Mouse (Mus musculus) liver, adult 10 weeks (tissue): ENCODE data around the gene Fkbp14. TPM values are rescaled to one million over a fixed set of nuclear protein-coding genes. Genes with fewer than 3 reads are reported as not detected.

ENCODE experiments used
- polyA plus RNA-seq: library from polyadenylated mRNA; stranded (reverse); fragments of 350-450 nt; fragmentation: Illumina TruSeq; extraction: RNeasy Lipid Tissue Mini Kit (QIAGEN cat#74804); gene quantifications from one replicate; pipeline ENCODE4 v1.2.3, GENCODE M21; 2014; ENCODE audit warnings: low read depth, low replicate concordance

The Fkbp14 gene
- 9.3 TPM for polyA plus RNA-seq

DNA sequence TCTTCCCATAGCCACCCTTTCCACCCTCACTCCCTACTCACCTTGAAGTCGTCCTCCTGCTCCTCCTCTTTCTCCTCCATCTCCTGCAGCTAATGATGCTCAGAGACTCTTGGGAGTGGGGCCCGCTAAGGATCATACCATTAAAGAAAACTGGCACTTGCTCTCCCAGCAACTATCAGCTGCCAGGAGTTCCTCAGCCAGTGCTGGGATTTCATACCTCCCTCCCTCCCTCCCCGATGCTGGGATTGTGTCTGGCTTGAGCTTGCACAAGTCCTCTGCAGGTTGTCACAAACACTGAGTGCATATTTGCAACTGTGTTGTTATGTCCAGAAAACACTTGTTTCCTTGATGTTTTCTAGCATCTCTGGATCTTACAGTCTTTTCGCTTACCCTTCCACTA lies at the start of gene Fkbp14:
Gene Fkbp14 (minus strand): TSS at position 101 of the 400 bp plus-strand sequence.

DNA sequence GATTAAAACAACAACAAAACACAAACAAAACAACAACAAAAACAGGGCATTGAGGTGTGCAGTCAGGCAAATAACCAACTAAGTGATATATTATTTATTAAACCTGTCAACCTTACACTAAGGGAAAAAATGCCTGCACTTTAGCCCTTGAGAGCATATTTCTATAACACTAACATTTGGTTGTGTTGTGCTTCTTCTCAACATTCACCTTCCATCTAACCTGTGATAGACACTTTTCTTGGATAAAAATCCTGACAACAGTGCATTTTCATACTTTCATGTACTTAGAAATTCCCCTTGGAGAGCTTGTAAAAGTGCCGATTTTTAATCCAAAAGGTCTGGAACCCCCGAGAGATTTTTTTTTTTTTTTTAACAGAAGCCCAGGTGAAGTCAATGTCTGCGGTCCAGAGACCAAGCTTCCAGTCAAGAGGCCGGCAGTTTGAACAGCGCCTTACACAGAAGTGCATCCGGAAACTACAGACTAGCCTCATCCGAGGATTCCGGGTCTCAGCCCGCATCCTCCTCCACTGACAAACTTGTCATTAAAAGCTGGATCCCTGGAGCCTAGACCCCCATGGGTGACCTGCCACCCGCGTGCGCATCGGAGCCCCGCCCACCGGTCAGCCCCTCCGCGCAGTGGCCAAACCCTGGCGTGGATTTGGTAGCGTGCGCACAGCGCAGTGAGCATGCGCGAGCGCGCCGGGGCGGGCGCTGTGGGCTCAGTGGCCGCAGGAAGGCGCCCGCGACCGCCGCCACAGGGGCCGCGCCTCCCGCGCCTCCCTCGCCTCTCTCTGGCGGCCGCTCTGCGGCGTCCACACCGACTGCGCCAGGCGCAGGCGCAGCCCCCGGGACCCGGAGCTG lies 2.4 kb downstream of the Fkbp14 start, which contains the start of gene Plekha8:
Gene Plekha8 (plus strand): TSS at position 643 of the 861 bp plus-strand sequence.

DNA sequence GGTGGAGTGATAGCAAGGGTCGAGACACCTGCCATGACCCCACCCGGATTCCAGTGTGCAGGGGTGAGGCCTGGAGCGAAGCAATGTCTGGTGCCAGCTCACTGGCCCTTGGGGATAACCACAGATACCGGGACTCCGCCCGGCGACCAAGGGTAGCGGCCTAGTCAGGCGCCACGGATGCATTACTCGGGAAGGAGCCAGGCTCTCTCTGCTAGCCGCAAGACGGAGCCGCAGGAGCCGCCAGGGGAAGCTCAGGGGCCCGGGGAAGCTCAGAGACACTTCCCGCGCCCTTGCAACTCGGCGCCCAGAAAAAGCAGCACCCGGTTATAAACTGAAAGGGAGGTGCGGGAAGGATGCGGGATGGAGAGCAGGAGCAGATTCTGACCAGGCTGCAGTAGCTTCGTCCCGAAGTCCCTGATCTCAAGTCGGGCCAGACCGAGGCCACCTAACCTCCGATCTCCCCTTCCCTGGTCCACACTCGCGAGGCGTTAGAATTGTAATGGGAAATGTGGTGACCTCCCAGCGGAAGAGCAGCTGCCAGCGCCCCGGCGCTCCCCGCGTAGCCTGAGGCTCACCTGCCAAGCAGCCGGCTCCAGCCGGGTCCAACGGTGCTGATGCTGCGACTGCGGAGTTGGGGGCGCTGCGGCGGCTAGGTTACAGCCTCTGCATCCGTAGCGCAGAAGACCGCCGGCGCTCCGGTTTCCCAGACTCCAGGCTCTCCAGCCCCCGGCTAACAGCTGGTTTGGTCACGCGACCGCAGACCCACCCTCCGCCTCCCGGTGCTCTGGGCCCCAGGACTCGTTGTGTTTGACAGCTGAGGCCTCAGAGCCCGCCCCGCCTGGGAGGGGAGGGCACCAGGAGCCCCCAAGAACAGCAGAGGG lies 31.2 kb downstream of the Fkbp14 start, which contains the start of gene Scrn1:
Gene Scrn1 (minus strand): TSS at position 825 of the 881 bp plus-strand sequence.

Other genes starting within 250 kb of the Fkbp14 start
- gene Wipf3, start 167.7 kb downstream of the Fkbp14 start, polyA plus RNA-seq = 4.2 TPM
- gene Scrn1, start 30.8 kb downstream of the Fkbp14 start, polyA plus RNA-seq = not detected
- gene Plekha8, start 2.2 kb downstream of the Fkbp14 start, polyA plus RNA-seq = 16.2 TPM
- gene Mturn, start 84.3 kb upstream of the Fkbp14 start, polyA plus RNA-seq = 1.4 TPM
- gene Znrf2, start 219.6 kb upstream of the Fkbp14 start, polyA plus RNA-seq = 53.3 TPM